Mouse (Mus musculus): ENCODE data around the gene Urb1. TPM values are rescaled to one million over a fixed set of nuclear protein-coding genes. Genes with fewer than 3 reads are reported as not detected.
A peak's percentile ranks its signal among the peaks of the same experiment; 100 is the strongest.

Gene Urb1
- polyA plus RNA-seq, 1 experiment from 2014 or later: 7.8 TPM

GRCm38 (mm10) chr16:90736672-90737270, 73.4 kb downstream of the Urb1 start:
- WGBS: 49% methylated on average over 10 of the region's 10 CpGs
- Histone ChIP-seq H3K27ac (ENCODE audit: low read length) (no peak overlapping the region), H3K4me1 (ENCODE audit: control insufficient read depth, insufficient read depth, low read length) (no peaks in the 10 kb centered on the region), H3K9ac (ENCODE audit: low read length) (no peak overlapping the region), H3K4me2 (ENCODE audit: low read depth, low read length) (no peak overlapping the region), H3K9me3 (replicated peaks; ENCODE audit: control insufficient read depth, low read length) (0 out of 2 replicates have a peak, but pooled peaks cover 3% of the 10 kb centered on the region), H3K27me3 (ENCODE audit: control insufficient read depth, insufficient read depth, low read length) (no peaks in the 10 kb centered on the region), H3K36me3 (ENCODE audit: control insufficient read depth, insufficient read depth, low read length) (no peaks in the 10 kb centered on the region), H3K4me3 (replicated peaks; ENCODE audit: low read length) (no peak overlapping the region)
- ATAC-seq (ENCODE audit: insufficient read depth, low FRiP score): no peak

- no peaks in the 10 kb centered on the region for H3K4me1 ChIP-seq (ENCODE audit: control insufficient read depth, insufficient read depth, low read length)
- H3K27me3 ChIP-seq (ENCODE audit: control insufficient read depth, insufficient read depth, low read length): no peaks in the 10 kb centered on the region
- no peak overlapping the region for H3K27ac ChIP-seq (ENCODE audit: low read length)
- H3K4me2 ChIP-seq (ENCODE audit: low read depth, low read length): no peak overlapping the region
- H3K36me3 ChIP-seq (ENCODE audit: control insufficient read depth, insufficient read depth, low read length): no peaks in the 10 kb centered on the region
- 59% methylated on average over 4 of the region's 4 CpGs for WGBS
- no peak for ATAC-seq (ENCODE audit: insufficient read depth, low FRiP score)
- H3K9me3 ChIP-seq (replicated peaks; ENCODE audit: control insufficient read depth, low read length): peaks cover 7% of the 10 kb centered on the region; the same call in 1 of the 2 replicates
- no peak overlapping the region for H3K9ac ChIP-seq (ENCODE audit: low read length)
- H3K4me3 ChIP-seq (replicated peaks; ENCODE audit: low read length): no peak overlapping the region
Measured at GRCm38 (mm10) chr16:90735611-90736010, 74.6 kb downstream of the Urb1 start.

GRCm38 (mm10) chr16:90727233-90728115, 82.7 kb downstream of the Urb1 start, which contains the start of gene Mis18a:
Gene Mis18a, minus strand, starts transcription at chr16:90727404.
- Histone ChIP-seq H3K9me3 (replicated peaks; ENCODE audit: control insufficient read depth, low read length) (peaks cover 6% of the 10 kb centered on the region; the same call in 1 of the 2 replicates), H3K27me3 (ENCODE audit: control insufficient read depth, insufficient read depth, low read length) (no peaks in the 10 kb centered on the region), H3K9ac (ENCODE audit: low read length) (peak within 1 kb of the TSS; percentile 87), H3K4me2 (ENCODE audit: low read depth, low read length) (peak within 1 kb of the TSS; percentile 92), H3K36me3 (ENCODE audit: control insufficient read depth, insufficient read depth, low read length) (0 out of 2 replicates have a peak, but pooled peaks cover 2% of the 10 kb centered on the region), H3K4me1 (ENCODE audit: control insufficient read depth, insufficient read depth, low read length) (peaks cover 6% of the 10 kb centered on the region), H3K27ac (ENCODE audit: low read length) (peak within 1 kb of the TSS; percentile 64), H3K4me3 (replicated peaks; ENCODE audit: low read length) (peak within 1 kb of the TSS; percentile 79)
- peak; percentile 96 for ATAC-seq (ENCODE audit: insufficient read depth, low FRiP score)
- under 1% methylated on average over 53 of the region's 53 CpGs for WGBS

- Histone ChIP-seq H3K4me2 (ENCODE audit: low read depth, low read length) (peak overlapping the region; percentile 92), H3K4me1 (ENCODE audit: control insufficient read depth, insufficient read depth, low read length) (peaks cover 6% of the 10 kb centered on the region), H3K27me3 (ENCODE audit: control insufficient read depth, insufficient read depth, low read length) (no peaks in the 10 kb centered on the region), H3K4me3 (replicated peaks; ENCODE audit: low read length) (peak overlapping the region; percentile 79), H3K9ac (ENCODE audit: low read length) (peak overlapping the region; percentile 87), H3K9me3 (replicated peaks; ENCODE audit: control insufficient read depth, low read length) (peaks cover 4% of the 10 kb centered on the region; the same call in 1 of the 2 replicates), H3K27ac (ENCODE audit: low read length) (no peak overlapping the region), H3K36me3 (ENCODE audit: control insufficient read depth, insufficient read depth, low read length) (0 out of 2 replicates have a peak, but pooled peaks cover 2% of the 10 kb centered on the region)
- 5% methylated on average over 38 of the region's 38 CpGs for WGBS
- peak; percentile 35; the same call in 1 of the 2 replicates for ATAC-seq (ENCODE audit: insufficient read depth, low FRiP score)
Measured at GRCm38 (mm10) chr16:90726600-90727227, 83.5 kb downstream of the Urb1 start.

- no peak overlapping the region for H3K27ac ChIP-seq (ENCODE audit: low read length)
- peaks cover 6% of the 10 kb centered on the region for H3K4me1 ChIP-seq (ENCODE audit: control insufficient read depth, insufficient read depth, low read length)
- no peaks in the 10 kb centered on the region for H3K9me3 ChIP-seq (replicated peaks; ENCODE audit: control insufficient read depth, low read length)
- H3K36me3 ChIP-seq (ENCODE audit: control insufficient read depth, insufficient read depth, low read length): 0 out of 2 replicates have a peak, but pooled peaks cover 8% of the 10 kb centered on the region
- no peak overlapping the region for H3K4me2 ChIP-seq (ENCODE audit: low read depth, low read length)
- H3K27me3 ChIP-seq (ENCODE audit: control insufficient read depth, insufficient read depth, low read length): no peaks in the 10 kb centered on the region
- no peak overlapping the region for H3K9ac ChIP-seq (ENCODE audit: low read length)
- 95% methylated on average over 4 of the region's 4 CpGs for whole genome bisulfite sequencing
- ATAC-seq (ENCODE audit: insufficient read depth, low FRiP score): no peak
- no peak overlapping the region for H3K4me3 ChIP-seq (replicated peaks; ENCODE audit: low read length)
Measured at GRCm38 (mm10) chr16:90724051-90724450, 86.2 kb downstream of the Urb1 start.

DNA sequence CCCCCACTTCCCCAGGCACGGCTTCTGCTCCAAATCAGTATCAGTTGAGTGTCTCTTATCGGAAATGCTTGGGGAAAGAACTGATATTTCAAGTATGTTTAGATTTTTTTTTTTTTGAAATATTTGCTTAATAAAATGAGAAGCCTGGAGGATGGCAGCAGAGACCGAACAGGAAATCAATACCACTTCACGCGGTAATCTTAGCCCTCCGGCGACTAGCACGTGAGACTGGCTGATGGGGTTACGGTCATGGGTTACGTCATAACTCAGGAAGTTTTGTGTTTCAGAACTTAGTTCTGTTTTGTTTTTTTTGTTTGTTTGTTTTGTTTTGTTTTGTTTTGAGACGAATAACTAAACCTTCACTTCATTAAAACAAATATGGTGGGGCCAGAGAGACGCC, 99.9 kb downstream of the Urb1 start:
- Histone ChIP-seq H3K27ac (ENCODE audit: low read length) (no peak overlapping the region; the same call in 1 of the 2 replicates), H3K4me1 (ENCODE audit: control insufficient read depth, insufficient read depth, low read length) (peaks cover 3% of the 10 kb centered on the region), H3K9me3 (replicated peaks; ENCODE audit: control insufficient read depth, low read length) (no peaks in the 10 kb centered on the region), H3K27me3 (ENCODE audit: control insufficient read depth, insufficient read depth, low read length) (no peaks in the 10 kb centered on the region; the same call in 1 of the 2 replicates), H3K9ac (ENCODE audit: low read length) (no peak overlapping the region), H3K36me3 (ENCODE audit: control insufficient read depth, insufficient read depth, low read length) (no peaks in the 10 kb centered on the region), H3K4me3 (replicated peaks; ENCODE audit: low read length) (no peak overlapping the region), H3K4me2 (ENCODE audit: low read depth, low read length) (peak overlapping the region; percentile 6; the same call in 1 of the 2 replicates)
- ATAC-seq (ENCODE audit: insufficient read depth, low FRiP score): no peak
- WGBS: 57% methylated on average over 12 of the region's 12 CpGs

DNA sequence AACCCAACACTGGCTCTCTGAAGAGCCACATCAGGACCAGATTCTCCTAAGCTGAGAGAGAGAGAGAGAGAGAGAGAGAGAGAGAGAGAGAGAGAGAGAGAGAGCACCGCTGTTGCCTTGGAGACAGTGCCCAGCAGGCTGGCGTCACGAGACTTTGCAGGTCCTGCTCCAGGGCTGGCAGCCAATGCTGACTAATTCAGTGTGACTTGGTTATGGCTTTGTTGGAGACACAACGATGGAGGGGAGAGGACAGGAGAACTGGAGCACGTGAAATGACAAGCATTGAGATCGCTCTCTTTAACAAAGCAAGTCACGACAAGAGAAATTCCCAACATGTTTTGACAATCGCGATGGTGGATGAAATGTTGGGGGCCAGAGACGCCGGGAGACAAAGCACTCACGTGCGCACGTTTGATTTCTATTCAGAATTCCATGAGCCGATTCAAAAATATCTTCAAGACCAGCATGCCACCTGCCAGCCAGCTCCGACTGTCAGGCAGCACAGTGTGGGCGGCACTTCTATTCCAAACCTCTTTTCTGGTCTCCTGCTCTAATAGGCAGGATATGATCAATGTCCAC, 100.4 kb downstream of the Urb1 start:
- H3K9me3 ChIP-seq (replicated peaks; ENCODE audit: control insufficient read depth, low read length): no peaks in the 10 kb centered on the region
- ATAC-seq (ENCODE audit: insufficient read depth, low FRiP score): peak; percentile 46; the same call in 1 of the 2 replicates
- no peak overlapping the region for H3K9ac ChIP-seq (ENCODE audit: low read length)
- no peaks in the 10 kb centered on the region for H3K36me3 ChIP-seq (ENCODE audit: control insufficient read depth, insufficient read depth, low read length)
- no peak overlapping the region for H3K4me3 ChIP-seq (replicated peaks; ENCODE audit: low read length)
- 27% methylated on average over 17 of the region's 17 CpGs for WGBS
- H3K4me2 ChIP-seq (ENCODE audit: low read depth, low read length): peak overlapping the region; percentile 6; the same call in 1 of the 2 replicates
- H3K4me1 ChIP-seq (ENCODE audit: control insufficient read depth, insufficient read depth, low read length): peaks cover 3% of the 10 kb centered on the region
- no peaks in the 10 kb centered on the region; the same call in 1 of the 2 replicates for H3K27me3 ChIP-seq (ENCODE audit: control insufficient read depth, insufficient read depth, low read length)
- no peak overlapping the region; the same call in 1 of the 2 replicates for H3K27ac ChIP-seq (ENCODE audit: low read length)

DNA sequence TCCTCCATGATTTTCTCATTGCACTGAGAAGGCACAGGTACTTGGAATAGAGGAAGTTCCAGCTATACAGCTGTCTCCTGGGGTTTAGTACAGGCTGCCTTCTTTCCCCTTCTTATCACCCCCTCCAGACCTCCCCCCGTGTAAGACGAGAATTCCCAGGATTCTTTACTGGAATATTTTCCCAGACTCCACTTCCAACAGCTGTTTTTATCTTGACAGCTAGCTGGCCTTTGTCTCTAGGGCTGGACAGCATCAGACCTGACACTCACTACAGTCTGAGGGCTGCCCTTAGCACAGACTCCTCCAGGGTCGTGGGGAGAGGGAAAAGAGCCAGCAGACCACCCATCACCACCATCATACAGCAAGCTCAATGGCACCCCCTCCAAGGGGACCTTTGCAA, 103.9 kb downstream of the Urb1 start:
- WGBS: 7% methylated on average over 3 of the region's 3 CpGs
- H3K4me3 ChIP-seq (replicated peaks; ENCODE audit: low read length): no peak overlapping the region
- H3K27me3 ChIP-seq (ENCODE audit: control insufficient read depth, insufficient read depth, low read length): no peaks in the 10 kb centered on the region
- H3K27ac ChIP-seq (ENCODE audit: low read length): no peak overlapping the region
- peak; percentile 59; the same call in 1 of the 2 replicates for ATAC-seq (ENCODE audit: insufficient read depth, low FRiP score)
- H3K9me3 ChIP-seq (replicated peaks; ENCODE audit: control insufficient read depth, low read length): no peaks in the 10 kb centered on the region
- peaks cover 3% of the 10 kb centered on the region; the same call in 1 of the 2 replicates for H3K4me1 ChIP-seq (ENCODE audit: control insufficient read depth, insufficient read depth, low read length)
- no peaks in the 10 kb centered on the region for H3K36me3 ChIP-seq (ENCODE audit: control insufficient read depth, insufficient read depth, low read length)
- H3K4me2 ChIP-seq (ENCODE audit: low read depth, low read length): no peak overlapping the region
- no peak overlapping the region for H3K9ac ChIP-seq (ENCODE audit: low read length)
